Mouse (Mus musculus) heart, embryonic 11.5 days (tissue): ENCODE results near the gene Aph1c. TPM values are rescaled to one million over a fixed set of nuclear protein-coding genes. Genes with fewer than 3 reads are reported as not detected.

ENCODE experiments used
- ATAC-seq: fragments of 200-750 bp; cut with Nextera tagmentation; replicated peaks from 2 replicates; pipeline ENCODE4 v1.8.0; 2017; ENCODE audit warnings: moderate library complexity; ENCODE audit not compliant: insufficient number of reproducible peaks, low FRiP score, low TSS enrichment
- H3K27ac ChIP-seq: fragments of 300-500 bp; sonication (generic); 2 replicates; pipeline ENCODE4 v1.5.1; 2014; ENCODE audit warnings: mild to moderate bottlenecking, low read depth, low read length
- H3K27me3 ChIP-seq: fragments of 300-500 bp; sonication (generic); 2 replicates; pipeline ENCODE4 v1.6.1; 2014; ENCODE audit warnings: mild to moderate bottlenecking, low read length, mixed read lengths; ENCODE audit not compliant: control insufficient read depth, insufficient read depth
- H3K36me3 ChIP-seq: fragments of 300-500 bp; sonication (generic); 2 replicates; pipeline ENCODE4 v1.6.1; 2014; ENCODE audit warnings: mild to moderate bottlenecking, low read length, moderate library complexity, mixed read lengths; ENCODE audit not compliant: control insufficient read depth, insufficient read depth
- H3K4me1 ChIP-seq: fragments of 300-500 bp; sonication (generic); 2 replicates; pipeline ENCODE4 v1.6.1; 2014; ENCODE audit warnings: low read length; ENCODE audit not compliant: control insufficient read depth, insufficient read depth
- H3K4me2 ChIP-seq: fragments of 300-500 bp; sonication (generic); 2 replicates; pipeline ENCODE4 v1.6.1; 2014; ENCODE audit warnings: mild to moderate bottlenecking, moderate library complexity
- H3K4me3 ChIP-seq: fragments of 300-500 bp; sonication (generic); 2 replicates; pipeline ENCODE4 v1.5.1; 2014; ENCODE audit warnings: low read depth, low read length
- H3K9ac ChIP-seq: fragments of 300-500 bp; sonication (generic); 2 replicates; pipeline ENCODE4 v1.6.1; 2014; ENCODE audit warnings: mild to moderate bottlenecking, low read depth, low read length, moderate library complexity
- H3K9me3 ChIP-seq: fragments of 300-500 bp; sonication (generic); replicated peaks from 2 replicates; pipeline ENCODE4 v1.6.1; 2016; ENCODE audit warnings: low read length; ENCODE audit not compliant: control insufficient read depth
- WGBS: fragments of 180-500 bp; shearing (Covaris S2); extraction: QIAGEN DNeasy Blood & Tissue Kit; methylation state at CpG from one replicate; pipeline ENCODE4 v1.1.7; 2014; ENCODE audit not compliant: insufficient replicate concordance; 5-methylcytosine and 5-hydroxymethylcytosine counted together
- polyA plus RNA-seq: library from polyadenylated mRNA; unstranded; fragments of >200 nt; fragmentation: Nextera tagmentation; extraction: Ambion mirVana; gene quantifications from 2 replicates; pipeline ENCODE4 v1.2.1, GENCODE M21; 2014

Gene Aph1c
- 0.34 and 1.1 TPM in 2 replicates for polyA plus RNA-seq

- Histone ChIP-seq H3K4me1 (peaks cover 3% of the 10 kb centered on the region; the same call in 1 of the 2 replicates), H3K36me3 (no peaks in the 10 kb centered on the region), H3K4me3 (peak within 1 kb of the TSS; percentile 60), H3K4me2 (peak within 1 kb of the TSS; percentile 96), H3K27me3 (peaks cover 5% of the 10 kb centered on the region; the same call in 1 of the 2 replicates), H3K9ac (peak within 1 kb of the TSS; percentile 39; the same call in 1 of the 2 replicates), H3K27ac (no peak within 1 kb of the TSS), H3K9me3 (no peaks in the 10 kb centered on the region)
- WGBS: 1% methylated on average over 58 of the region's 58 CpGs
- peak; percentile 100 for ATAC-seq
Observed at GRCm38 (mm10) chr9:66834318-66835096, at the start of gene Aph1c. Gene Aph1c (minus strand): TSS chr9:66834726.

GRCm38 (mm10) chr9:66883500-66883899 is 49.0 kb upstream of the Aph1c start:
- ATAC-seq: no peak
- WGBS: 81% methylated on average over 5 of the region's 5 CpGs

DNA sequence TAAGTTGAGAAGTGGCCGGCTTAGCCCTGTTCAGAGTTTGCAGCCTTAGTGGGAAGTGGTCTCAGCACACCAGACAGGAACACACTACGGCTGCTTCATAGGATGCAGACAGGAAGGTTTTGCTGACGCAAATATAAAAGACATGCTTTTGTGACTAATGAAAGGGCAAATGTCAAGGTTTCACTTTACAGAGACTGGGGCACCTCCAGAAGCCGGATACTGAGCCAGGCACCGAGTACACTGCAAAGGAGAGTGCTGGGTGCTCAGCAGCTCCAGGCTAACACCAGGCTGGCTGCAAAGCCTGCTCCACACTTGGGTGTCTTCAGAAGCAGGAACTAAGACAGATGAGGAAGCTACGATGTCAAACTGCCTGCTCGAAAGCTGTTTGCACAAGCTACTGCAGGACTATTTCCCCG is 47.9 kb upstream of the Aph1c start:
- H3K4me2 ChIP-seq: no peak overlapping the region
- peaks cover 8% of the 10 kb centered on the region; the same call in 1 of the 2 replicates for H3K4me1 ChIP-seq
- H3K9ac ChIP-seq: no peak overlapping the region
- no peaks in the 10 kb centered on the region for H3K36me3 ChIP-seq
- no peak for ATAC-seq
- 66% methylated on average over 8 of the region's 8 CpGs for WGBS
- no peaks in the 10 kb centered on the region for H3K9me3 ChIP-seq
- H3K27ac ChIP-seq: no peak overlapping the region
- H3K4me3 ChIP-seq: no peak overlapping the region
- no peaks in the 10 kb centered on the region for H3K27me3 ChIP-seq

More at GRCm38 (mm10) chr9:66883500-66883899, 49.0 kb upstream of the Aph1c start:
- no peaks in the 10 kb centered on the region for H3K36me3 ChIP-seq
- H3K9me3 ChIP-seq: no peaks in the 10 kb centered on the region
- H3K9ac ChIP-seq: no peak overlapping the region
- H3K27me3 ChIP-seq: no peaks in the 10 kb centered on the region
- no peak overlapping the region for H3K4me3 ChIP-seq
- no peak overlapping the region for H3K27ac ChIP-seq
- peaks cover 8% of the 10 kb centered on the region; the same call in 1 of the 2 replicates for H3K4me1 ChIP-seq
- H3K4me2 ChIP-seq: no peak overlapping the region

GRCm38 (mm10) chr9:66881858-66882257 is 47.3 kb upstream of the Aph1c start:
- H3K9ac ChIP-seq: no peak overlapping the region
- no peaks in the 10 kb centered on the region for H3K27me3 ChIP-seq
- H3K9me3 ChIP-seq: no peaks in the 10 kb centered on the region
- peaks cover 8% of the 10 kb centered on the region; the same call in 1 of the 2 replicates for H3K4me1 ChIP-seq
- H3K4me2 ChIP-seq: no peak overlapping the region
- no peak for ATAC-seq
- no peaks in the 10 kb centered on the region for H3K36me3 ChIP-seq
- WGBS: 85% methylated on average over 3 of the region's 3 CpGs
- H3K27ac ChIP-seq: no peak overlapping the region
- no peak overlapping the region for H3K4me3 ChIP-seq

- H3K9ac ChIP-seq: no peak overlapping the region
- ATAC-seq: no peak
- H3K9me3 ChIP-seq: no peaks in the 10 kb centered on the region
- WGBS: 84% methylated on average over 2 of the region's 2 CpGs
- H3K4me3 ChIP-seq: no peak overlapping the region
- no peaks in the 10 kb centered on the region for H3K4me1 ChIP-seq
- no peaks in the 10 kb centered on the region for H3K27me3 ChIP-seq
- H3K27ac ChIP-seq: no peak overlapping the region
- no peaks in the 10 kb centered on the region for H3K36me3 ChIP-seq
- H3K4me2 ChIP-seq: no peak overlapping the region
Observed at GRCm38 (mm10) chr9:66880752-66881151, 46.2 kb upstream of the Aph1c start.

- H3K27me3 ChIP-seq: no peaks in the 10 kb centered on the region
- H3K9me3 ChIP-seq: no peaks in the 10 kb centered on the region
- WGBS: 85% methylated on average over 6 of the region's 6 CpGs
- H3K4me3 ChIP-seq: no peak overlapping the region
- no peak overlapping the region for H3K27ac ChIP-seq
- no peaks in the 10 kb centered on the region for H3K4me1 ChIP-seq
- no peak for ATAC-seq
- no peaks in the 10 kb centered on the region for H3K36me3 ChIP-seq
- no peak overlapping the region for H3K4me2 ChIP-seq
- H3K9ac ChIP-seq: no peak overlapping the region
Observed at GRCm38 (mm10) chr9:66879486-66879885, 45.0 kb upstream of the Aph1c start.

GRCm38 (mm10) chr9:66878899-66879298 is 44.4 kb upstream of the Aph1c start:
- no peak overlapping the region for H3K4me2 ChIP-seq
- no peak overlapping the region for H3K9ac ChIP-seq
- 91% methylated on average over 3 of the region's 3 CpGs for whole genome bisulfite sequencing
- H3K4me3 ChIP-seq: no peak overlapping the region
- H3K27ac ChIP-seq: no peak overlapping the region
- H3K27me3 ChIP-seq: no peaks in the 10 kb centered on the region
- H3K9me3 ChIP-seq: no peaks in the 10 kb centered on the region
- H3K36me3 ChIP-seq: no peaks in the 10 kb centered on the region
- no peaks in the 10 kb centered on the region for H3K4me1 ChIP-seq
- ATAC-seq: no peak

DNA sequence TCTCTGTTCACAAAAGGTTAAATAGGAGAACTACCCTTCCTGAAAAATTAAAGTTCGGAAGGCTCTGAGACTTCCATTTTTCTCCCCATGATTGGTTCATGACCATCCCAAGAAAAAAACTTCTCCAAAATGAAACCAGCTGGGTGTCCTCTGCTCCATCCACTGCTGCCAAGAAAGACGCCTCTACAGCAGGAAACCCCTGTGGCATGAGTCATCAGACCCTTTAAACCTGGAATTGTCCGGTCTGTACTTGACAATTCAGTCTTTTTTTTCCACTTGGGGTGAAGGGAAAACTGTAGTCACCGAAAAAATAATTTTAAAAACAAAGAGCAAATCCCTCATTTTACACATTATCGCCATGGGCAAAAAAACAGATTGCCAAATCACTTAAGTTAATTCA is 42.1 kb upstream of the Aph1c start:
- Histone ChIP-seq H3K4me3 (no peak overlapping the region), H3K27me3 (no peaks in the 10 kb centered on the region), H3K4me2 (no peak overlapping the region), H3K9ac (no peak overlapping the region), H3K9me3 (no peaks in the 10 kb centered on the region), H3K4me1 (peaks cover 3% of the 10 kb centered on the region; the same call in 1 of the 2 replicates), H3K27ac (no peak overlapping the region), H3K36me3 (no peaks in the 10 kb centered on the region)
- ATAC-seq: no peak
- 65% methylated on average over 5 of the region's 5 CpGs for WGBS

- Histone ChIP-seq H3K4me1 (peaks cover 3% of the 10 kb centered on the region; the same call in 1 of the 2 replicates), H3K4me2 (no peak overlapping the region), H3K9me3 (no peaks in the 10 kb centered on the region), H3K27ac (no peak overlapping the region), H3K36me3 (no peaks in the 10 kb centered on the region), H3K27me3 (no peaks in the 10 kb centered on the region), H3K9ac (no peak overlapping the region), H3K4me3 (no peak overlapping the region)
- WGBS: 93% methylated on average over 5 of the region's 5 CpGs
- ATAC-seq: no peak
Observed at GRCm38 (mm10) chr9:66874297-66874696, 39.8 kb upstream of the Aph1c start.
